Comparison of ENCODE assay signal across 22 mouse cellular contexts in the genomic region with DNA sequence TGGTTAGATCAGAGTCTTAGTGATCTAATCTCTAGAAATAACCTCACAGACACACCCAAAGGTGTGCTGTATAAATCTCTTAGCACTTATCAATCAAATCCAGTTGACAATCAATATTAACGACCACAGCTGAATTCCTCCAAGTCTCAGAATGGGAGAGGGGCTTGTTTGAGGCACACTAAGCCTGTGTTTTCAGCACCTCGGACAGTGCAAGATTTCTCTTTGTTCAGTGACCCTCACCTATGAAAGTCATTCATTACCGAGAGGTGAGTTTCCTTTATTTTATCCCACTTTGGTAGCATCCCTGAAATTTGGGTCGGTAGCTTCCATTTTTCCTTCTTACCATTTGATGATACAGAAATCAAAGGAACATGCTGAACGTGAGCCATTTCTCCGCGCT. TPM values are rescaled to one million over a fixed set of nuclear protein-coding genes. Genes with fewer than 3 reads are reported as not detected.
DNase-seq lines count a peak whose midpoint lies in the region; ATAC-seq and TF ChIP-seq lines count a peak whose summit lies in the region.
"Had no signal": no experiment of that assay in that cellular context is flagged by ENCODE, and none has a peak within 500 bp of the region (broad histone marks: within the 10 kb centered on the region; RNA-seq: fewer than 3 reads in every experiment).

No protein-coding gene starts in this region.

- H3K9me3 ChIP-seq in embryonic facial prominence, embryonic 14.5 days (ENCODE audit: control insufficient read depth, low read length): no peaks in the 10 kb centered on the region
- H3K9me3 ChIP-seq: forebrain, embryonic 12.5 days; intestine, embryonic 15.5 days; kidney, embryonic 15.5 days; limb, embryonic 12.5 days; midbrain, embryonic 12.5 days had no signal

- no peak for TF ChIP-seq POLR2A in myocyte (IDR thresholded peaks at IDR 0.05; ENCODE audit: insufficient read length, low read depth)

- 62% methylated on average over 7 of the region's 7 CpGs for WGBS in embryonic facial prominence, embryonic 14.5 days

- no peak overlapping the region for H3K4me3 ChIP-seq in embryonic facial prominence, embryonic 14.5 days (ENCODE audit: low read depth, low read length)
- H3K4me3 ChIP-seq in myocyte: no peak overlapping the region
- H3K4me3 ChIP-seq: forebrain, embryonic 12.5 days; intestine, embryonic 15.5 days; kidney, embryonic 15.5 days; layer of hippocampus, adult 2 months; limb, embryonic 12.5 days; midbrain, embryonic 12.5 days had no signal

- H3K4me1 ChIP-seq in embryonic facial prominence, embryonic 14.5 days (ENCODE audit: control insufficient read depth, insufficient read depth, low read length): no peaks in the 10 kb centered on the region
- H3K4me1 ChIP-seq: intestine, embryonic 15.5 days; kidney, embryonic 15.5 days had no signal

- no peak overlapping the region for H3K27ac ChIP-seq in embryonic facial prominence, embryonic 14.5 days (replicated peaks; ENCODE audit: low read depth, low read length)
- H3K27ac ChIP-seq: forebrain, embryonic 12.5 days; intestine, embryonic 15.5 days; kidney, embryonic 15.5 days; layer of hippocampus, adult 2 months; limb, embryonic 12.5 days; liver, embryonic 14.5 days; midbrain, embryonic 12.5 days; stomach, postnatal 0 days had no signal

- ATAC-seq in embryonic facial prominence, embryonic 14.5 days (ENCODE audit: low read depth): no peak
- ATAC-seq: intestine, embryonic 15.5 days had no signal

- H3K27me3 ChIP-seq in embryonic facial prominence, embryonic 14.5 days (replicated peaks; ENCODE audit: control insufficient read depth, insufficient read depth, low read length): no peaks in the 10 kb centered on the region
- no peaks in the 10 kb centered on the region for H3K27me3 ChIP-seq in myocyte (ENCODE audit: control insufficient read depth, insufficient read depth, insufficient read length)
- H3K27me3 ChIP-seq: intestine, embryonic 15.5 days; kidney, embryonic 15.5 days; limb, embryonic 12.5 days; midbrain, embryonic 12.5 days had no signal

- no peak overlapping the region for H3ac ChIP-seq in myocyte (ENCODE audit: control insufficient read depth, insufficient read length)

- no peaks in the 10 kb centered on the region for H3K79me2 ChIP-seq in myocyte (ENCODE audit: control insufficient read depth, insufficient read depth)

- peak; percentile 8 for DNase-seq in heart, postnatal 4 days
- no peak for DNase-seq in heart, adult 18-20 months
- peak; percentile 36 for DNase-seq in retina, embryonic 14.5 days (ENCODE audit: low spot score)
- no peak for DNase-seq in retina, postnatal 1 day
- DNase-seq in embryonic facial prominence, embryonic 14.5 days (ENCODE audit: low spot score): peak; percentile 40
- no peak for DNase-seq in layer of hippocampus, postnatal 14 days (ENCODE audit: low spot score in 2 of 2)
- DNase-seq in spleen, postnatal 36 days (ENCODE audit: low spot score in 2 of 2): no peak
- DNase-seq: cerebellum, adult 2 months; gastrocnemius, postnatal 10 days; heart, adult 11 months; right cerebral cortex, postnatal 4 days had no signal

- H3K9ac ChIP-seq in embryonic facial prominence, embryonic 14.5 days (ENCODE audit: low read depth, low read length): no peak overlapping the region
- H3K9ac ChIP-seq: forebrain, embryonic 12.5 days; intestine, embryonic 15.5 days; kidney, embryonic 15.5 days; limb, embryonic 12.5 days; liver, embryonic 14.5 days; midbrain, embryonic 12.5 days had no signal

- H3K36me3 ChIP-seq in embryonic facial prominence, embryonic 14.5 days (ENCODE audit: control insufficient read depth, insufficient read depth, low read length): no peaks in the 10 kb centered on the region
- no peaks in the 10 kb centered on the region for H3K36me3 ChIP-seq in myocyte (ENCODE audit: control insufficient read depth, insufficient read depth)
- H3K36me3 ChIP-seq: forebrain, embryonic 12.5 days; G1E; intestine, embryonic 15.5 days; kidney, embryonic 15.5 days; limb, embryonic 12.5 days; midbrain, embryonic 12.5 days had no signal

- no peak overlapping the region for H3K4me2 ChIP-seq in embryonic facial prominence, embryonic 14.5 days (ENCODE audit: low read depth, low read length)
- no peak overlapping the region for H3K4me2 ChIP-seq in myocyte (ENCODE audit: low read depth)
- H3K4me2 ChIP-seq: forebrain, embryonic 12.5 days; intestine, embryonic 15.5 days; kidney, embryonic 15.5 days; limb, embryonic 12.5 days; midbrain, embryonic 12.5 days had no signal

TF ChIP-seq in myocyte, 11 proteins besides CTCF, POLR2A, EP300 and RAD21:
- peak; percentile 7 for TF ChIP-seq REST (IDR thresholded peaks at IDR 0.05; ENCODE audit: insufficient read depth, insufficient read length)
- no peak for TF ChIP-seq SRF (IDR thresholded peaks at IDR 0.05; ENCODE audit: control insufficient read depth, insufficient read length, low read depth)

RNA-seq across cellular contexts. Expression of a gene that starts 32.4 kb away (rescaled TPM):
- total RNA-seq in heart, postnatal 4 days (2021): not detected
- not detected for total RNA-seq in heart, adult 18-20 months (2021)
- polyA plus RNA-seq in embryonic facial prominence, embryonic 14.5 days (2014; fragmentation: Nextera tagmentation; extraction: Ambion mirVana): 2.1 and 3.3 TPM in 2 replicates
- not detected for polyA plus RNA-seq in myocyte (2012; fragmentation: generic; extraction: Trizol)
- total RNA-seq in layer of hippocampus, postnatal 14 days (2021): 10 to 100 TPM; 13.6 to 15.3 TPM
- total RNA-seq: hematopoietic stem cell, adult 5-6 weeks had no signal
- polyA plus RNA-seq: G1E had no signal

Comparison
In these comparisons a context has a peak if more than half of its experiments do, and no peak if none do; other contexts are left out.
1. DNase-seq: peak in heart, postnatal 4 days (single experiment), retina, embryonic 14.5 days (single experiment) and embryonic facial prominence, embryonic 14.5 days (single experiment); none in heart, adult 18-20 months (0 of 2), retina, postnatal 1 day (single experiment), layer of hippocampus, postnatal 14 days (0 of 2) and spleen, postnatal 36 days (0 of 2).
2. RNA of a gene that starts 32.4 kb away (total RNA-seq): 13.6 to 15.3 TPM in layer of hippocampus, postnatal 14 days; not detected in heart, adult 18-20 months and not detected in heart, postnatal 4 days; every median in the first group is over 10 times any median in the second.